Mouse (Mus musculus): ENCODE data around the gene Slc8a2.

DNA sequence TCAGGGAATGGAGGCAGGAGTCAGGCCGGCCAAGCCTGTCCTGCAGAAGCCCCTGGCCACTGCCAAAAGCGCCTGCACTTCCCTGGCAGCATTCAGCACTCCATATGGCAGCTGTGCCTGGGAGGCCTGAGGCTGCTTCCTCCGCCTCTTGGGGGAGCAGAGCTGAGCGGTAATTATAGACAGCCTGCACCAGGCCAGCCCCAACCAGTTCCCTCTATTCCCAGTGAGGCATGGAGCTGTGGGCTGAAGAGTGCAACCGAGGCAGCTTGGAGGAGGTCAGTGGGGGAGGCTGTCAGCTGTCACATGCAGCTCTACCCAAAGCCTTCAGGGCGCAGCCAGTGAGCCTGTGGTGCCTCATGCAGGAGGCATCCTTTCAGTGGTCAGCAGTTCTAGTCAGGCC is 25.9 kb upstream of the Slc8a2 start:
- TF ChIP-seq CTCF (IDR thresholded peaks at IDR 0.05; ENCODE audit: low read depth) (no peak), EP300 (IDR thresholded peaks at IDR 0.05; ENCODE audit: low read depth) (no peak)
